Mouse (Mus musculus) thymus, postnatal 14 days (tissue): ENCODE measurements around the gene Smpd2.
A peak's percentile ranks its signal among the peaks of the same experiment; 100 is the strongest.

ENCODE experiments used
- DNase-seq: peaks from one replicate; pipeline ENCODE4 v3.0.0; 2021

Smpd2 gene

GRCm38 (mm10) chr10:41486506-41487170, 3.5 kb downstream of the Smpd2 start:
- no peak for DNase-seq

GRCm38 (mm10) chr10:41485778-41486177, 4.4 kb downstream of the Smpd2 start:
- no peak for DNase-seq

GRCm38 (mm10) chr10:41482446-41482845, 7.7 kb downstream of the Smpd2 start:
- DNase-seq: no peak

GRCm38 (mm10) chr10:41480938-41481880, 9.0 kb downstream of the Smpd2 start:
- no peak for DNase-seq

GRCm38 (mm10) chr10:41479961-41480360, 10.2 kb downstream of the Smpd2 start:
- no peak for DNase-seq

- peak; percentile 79 for DNase-seq
Observed at GRCm38 (mm10) chr10:41477278-41478181, 12.6 kb downstream of the Smpd2 start.

- DNase-seq: peak; percentile 75
Observed at GRCm38 (mm10) chr10:41477018-41477277, 13.2 kb downstream of the Smpd2 start.

- DNase-seq: peak; percentile 80
Observed at GRCm38 (mm10) chr10:41476171-41477017, 13.8 kb downstream of the Smpd2 start, which contains the start of gene Mical1. Gene Mical1 (plus strand): TSS chr10:41476314.

GRCm38 (mm10) chr10:41474981-41475391, 15.2 kb downstream of the Smpd2 start:
- DNase-seq: no peak

- DNase-seq: no peak
Observed at GRCm38 (mm10) chr10:41473782-41474468, 16.2 kb downstream of the Smpd2 start.

GRCm38 (mm10) chr10:41472962-41473481, 17.1 kb downstream of the Smpd2 start:
- DNase-seq: no peak

GRCm38 (mm10) chr10:41472534-41472933, 17.6 kb downstream of the Smpd2 start:
- no peak for DNase-seq

GRCm38 (mm10) chr10:41470693-41471092, 19.5 kb downstream of the Smpd2 start:
- DNase-seq: no peak

- no peak for DNase-seq
Observed at GRCm38 (mm10) chr10:41467325-41467724, 22.8 kb downstream of the Smpd2 start.

- no peak for DNase-seq
Observed at GRCm38 (mm10) chr10:41464401-41464955, 25.7 kb downstream of the Smpd2 start.

- no peak for DNase-seq
Observed at GRCm38 (mm10) chr10:41461057-41461722, 29.0 kb downstream of the Smpd2 start.

GRCm38 (mm10) chr10:41460501-41460900, 29.7 kb downstream of the Smpd2 start:
- no peak for DNase-seq

- no peak for DNase-seq
Observed at GRCm38 (mm10) chr10:41459990-41460389, 30.2 kb downstream of the Smpd2 start.

GRCm38 (mm10) chr10:41452791-41453190, 37.4 kb downstream of the Smpd2 start:
- DNase-seq: no peak

GRCm38 (mm10) chr10:41451656-41452055, 38.5 kb downstream of the Smpd2 start:
- DNase-seq: no peak
